Mouse (Mus musculus): ENCODE data around the gene Cd55.

GRCm38 (mm10) chr1:130499962-130500361, 37.4 kb upstream of the Cd55 start:
- TF ChIP-seq CTCF (IDR thresholded peaks at IDR 0.05; ENCODE audit: extremely low read depth, insufficient read depth, low read length) (no peak), POLR2A (IDR thresholded peaks at IDR 0.05; ENCODE audit: extremely low read depth, insufficient read depth, low read length) (no peak)

Data from cortical plate, adult 2 months (tissue).